Mouse (Mus musculus) kidney, adult 2 months (tissue): ENCODE measurements at regions not wholly inside any gene's neighbourhood (a gene's known extent, or its start where the extent isn't known, plus 50 kb on each side); places are given as distances from the start of the nearest gene placed in this dataset.

ENCODE experiments used
- DNase-seq: peaks from one replicate; pipeline ENCODE4 v3.0.0; 2021
- H3K27ac ChIP-seq: fragments of 200-500 bp; 2 replicates; pipeline ENCODE4 v1.5.1; 2012; ENCODE audit warnings: low read depth, low read length, control low read depth, inconsistent platforms; ENCODE audit not compliant: insufficient read depth
- H3K27me3 ChIP-seq: fragments of 200-500 bp; replicated peaks from 2 replicates; pipeline ENCODE4 v1.6.1; 2012; ENCODE audit warnings: mild to moderate bottlenecking, moderate library complexity, low read length, inconsistent platforms; ENCODE audit not compliant: control insufficient read depth, insufficient read depth
- H3K36me3 ChIP-seq: fragments of 200-500 bp; 2 replicates; pipeline ENCODE4 v1.6.1; 2012; ENCODE audit warnings: mild to moderate bottlenecking, moderate library complexity, low read length, inconsistent platforms; ENCODE audit not compliant: control insufficient read depth, insufficient read depth
- H3K4me1 ChIP-seq: fragments of 200-500 bp; 2 replicates; pipeline ENCODE4 v1.6.1; 2011; ENCODE audit warnings: low read length; ENCODE audit not compliant: control insufficient read depth, insufficient read depth
- H3K4me3 ChIP-seq: fragments of 200-500 bp; 2 replicates; pipeline ENCODE4 v1.5.1; 2011; ENCODE audit warnings: mild to moderate bottlenecking, low read depth, low read length, control low read depth; ENCODE audit not compliant: insufficient read depth
- CTCF ChIP-seq: fragments of 200-500 bp; conservative IDR thresholded peaks from 2 replicates; pipeline ENCODE4 v1.5.1; 2011; ENCODE audit warnings: low read depth, mild to moderate bottlenecking, control low read depth, low read length, moderate library complexity, mixed read lengths; ENCODE audit not compliant: insufficient read depth, insufficient read length
- POLR2A ChIP-seq: fragments of 200-500 bp; IDR thresholded peaks from one replicate; pipeline ENCODE4 v1.6.1; 2011; ENCODE audit warnings: low read depth, low read length, control low read depth
- WGBS: fragments of 180-500 bp; shearing (Covaris S2); methylation state at CpG from one replicate; pipeline ENCODE4 v1.1.7; 2018; 5-methylcytosine and 5-hydroxymethylcytosine counted together

- Histone ChIP-seq H3K27ac (no peak overlapping the region), H3K36me3 (no peaks in the 10 kb centered on the region), H3K4me3 (no peak overlapping the region), H3K4me1 (no peaks in the 10 kb centered on the region), H3K27me3 (no peaks in the 10 kb centered on the region)
- 56% methylated on average over 4 of the region's 4 CpGs for WGBS
- no peak for DNase-seq
- no peak for TF ChIP-seq POLR2A
- TF ChIP-seq CTCF = no peak
Measured at GRCm38 (mm10) chr11:35065959-35066414, 55.0 kb upstream of the Slit3 start.

DNA sequence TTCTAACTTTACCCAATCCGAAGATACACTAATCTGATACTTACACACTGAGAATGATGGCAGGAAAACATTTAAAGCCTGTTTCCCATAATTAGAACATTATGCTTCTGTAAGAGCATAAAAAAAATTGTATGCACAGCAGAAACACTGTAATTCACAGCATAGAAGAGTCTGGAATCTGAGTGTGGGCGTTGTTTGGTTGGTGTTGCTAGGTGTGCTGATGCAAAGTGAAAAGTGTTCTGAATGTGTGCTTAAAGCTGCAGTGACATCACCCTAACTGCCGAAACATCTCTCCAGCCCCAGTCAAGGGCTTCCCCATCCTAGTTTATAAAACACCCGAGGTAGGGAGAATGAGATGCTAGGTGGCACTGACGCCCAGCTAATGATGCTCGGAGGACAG, 63.2 kb upstream of the Slit3 start:
- Histone ChIP-seq H3K4me3 (no peak overlapping the region), H3K27ac (no peak overlapping the region), H3K4me1 (no peaks in the 10 kb centered on the region), H3K27me3 (no peaks in the 10 kb centered on the region), H3K36me3 (no peaks in the 10 kb centered on the region)
- 80% methylated on average over 6 of the region's 6 CpGs for WGBS
- no peak for DNase-seq
- TF ChIP-seq CTCF = no peak
- TF ChIP-seq POLR2A = no peak

DNA sequence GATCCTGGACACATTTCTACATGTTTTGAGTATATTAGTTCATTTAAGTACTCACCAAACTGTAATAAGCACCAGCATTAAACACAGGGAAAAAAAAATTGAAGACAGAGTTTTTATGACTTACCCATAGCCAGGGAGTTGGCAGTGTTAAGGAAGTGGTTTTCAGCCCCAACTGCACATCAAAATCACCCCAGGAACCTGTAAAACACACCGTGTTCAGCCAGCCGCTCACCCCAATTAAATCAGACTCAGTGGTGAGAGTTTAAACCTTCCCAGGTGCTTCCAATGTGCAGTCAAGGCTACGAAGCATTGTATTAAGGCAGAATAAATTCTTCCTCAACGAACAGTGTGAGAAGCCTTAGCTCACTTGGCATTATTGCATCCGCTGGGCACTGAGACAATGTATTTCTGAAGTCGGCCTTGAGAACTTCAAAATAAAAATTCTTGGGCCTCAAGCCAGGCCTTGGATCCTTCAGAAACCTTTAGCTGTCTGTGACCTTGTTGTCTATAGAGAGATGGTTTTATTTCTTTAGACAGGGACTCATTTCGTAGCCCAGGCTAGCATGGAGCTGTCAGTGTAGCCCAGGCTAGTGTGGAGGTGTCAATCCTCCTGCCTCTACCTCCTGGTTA, 65.4 kb upstream of the Slit3 start:
- H3K27me3 ChIP-seq = no peaks in the 10 kb centered on the region
- no peak overlapping the region for H3K27ac ChIP-seq
- no peak overlapping the region for H3K4me3 ChIP-seq
- no peaks in the 10 kb centered on the region for H3K36me3 ChIP-seq
- 80% methylated on average over 7 of the region's 7 CpGs for WGBS
- no peak for DNase-seq
- no peaks in the 10 kb centered on the region for H3K4me1 ChIP-seq
- no peak for TF ChIP-seq POLR2A
- no peak for TF ChIP-seq CTCF

DNA sequence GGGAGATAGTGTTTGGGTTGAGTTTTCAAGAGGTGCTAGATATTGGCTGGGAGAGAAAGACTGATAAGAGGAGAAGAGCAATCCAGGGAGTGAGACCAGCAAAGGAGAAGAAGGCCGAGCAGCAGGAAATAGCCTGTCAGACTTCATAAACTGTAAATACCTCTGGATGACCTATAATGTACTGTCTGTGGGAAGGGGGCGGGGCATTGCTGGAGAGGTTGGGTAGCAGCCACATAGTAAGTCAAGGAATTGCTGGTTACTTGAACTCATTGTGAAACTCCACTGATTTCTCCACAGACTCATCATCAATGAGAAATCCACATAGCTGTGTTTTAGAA, 67.4 kb upstream of the Slit3 start:
- TF ChIP-seq CTCF (no peak), POLR2A (no peak)
- peak; percentile 11 for DNase-seq
- Histone ChIP-seq H3K4me1 (no peaks in the 10 kb centered on the region), H3K4me3 (no peak overlapping the region), H3K27me3 (no peaks in the 10 kb centered on the region), H3K36me3 (no peaks in the 10 kb centered on the region), H3K27ac (no peak overlapping the region)
- WGBS = 55% methylated on average over 2 of the region's 2 CpGs

- Histone ChIP-seq H3K27ac (no peak overlapping the region), H3K4me3 (no peak overlapping the region), H3K27me3 (no peaks in the 10 kb centered on the region), H3K36me3 (no peaks in the 10 kb centered on the region), H3K4me1 (no peaks in the 10 kb centered on the region)
- TF ChIP-seq CTCF (no peak), POLR2A (no peak)
- no peak for DNase-seq
- 84% methylated on average over 4 of the region's 4 CpGs for WGBS
Measured at GRCm38 (mm10) chr11:35052856-35053612, 68.0 kb upstream of the Slit3 start.

DNA sequence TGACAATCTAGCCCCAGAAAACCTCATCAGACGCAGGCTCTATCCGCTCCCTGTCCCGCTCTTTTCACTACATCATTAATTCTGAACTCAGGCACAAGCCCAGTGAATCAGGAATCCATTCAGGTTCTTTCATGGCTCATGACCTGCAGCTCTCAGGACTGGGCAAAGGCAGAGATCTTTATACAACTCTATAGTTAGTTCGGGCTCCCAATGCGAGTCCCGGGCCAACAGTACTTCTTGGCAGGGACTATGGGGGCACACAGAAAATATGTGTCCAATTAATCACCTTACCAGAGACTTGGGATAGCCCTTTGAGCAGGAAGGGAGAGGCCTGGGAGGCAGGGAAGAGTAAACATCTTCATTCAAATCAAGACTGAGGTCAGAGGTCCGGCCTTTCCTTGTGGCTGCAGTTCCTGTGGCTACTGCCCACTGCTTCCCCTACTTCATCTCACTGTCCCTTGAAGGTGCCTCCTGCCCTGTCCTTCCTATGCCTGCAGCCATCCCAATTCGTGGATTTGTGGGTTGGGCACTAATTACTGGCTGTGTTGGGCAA, 71.3 kb upstream of the Slit3 start:
- no peak for TF ChIP-seq CTCF
- no peak for TF ChIP-seq POLR2A
- H3K27me3 ChIP-seq = no peaks in the 10 kb centered on the region
- H3K4me1 ChIP-seq = no peaks in the 10 kb centered on the region
- DNase-seq = peak; percentile 23
- no peak overlapping the region for H3K4me3 ChIP-seq
- no peaks in the 10 kb centered on the region for H3K36me3 ChIP-seq
- no peak overlapping the region for H3K27ac ChIP-seq
- 71% methylated on average over 8 of the region's 8 CpGs for WGBS

- TF ChIP-seq POLR2A (no peak), CTCF (no peak)
- Histone ChIP-seq H3K27me3 (no peaks in the 10 kb centered on the region), H3K36me3 (no peaks in the 10 kb centered on the region), H3K27ac (no peak overlapping the region), H3K4me1 (no peaks in the 10 kb centered on the region), H3K4me3 (no peak overlapping the region)
- 65% methylated on average over 1 of the region's 1 CpGs for WGBS
- DNase-seq = no peak
Measured at GRCm38 (mm10) chr11:35044659-35045058, 76.4 kb upstream of the Slit3 start.
